Mouse (Mus musculus) urinary bladder, postnatal 25 days (tissue): ENCODE data around the gene Vmn1r76.

Source experiments
- DNase-seq: peaks from one replicate; pipeline ENCODE4 v3.0.0; 2022; ENCODE audit warnings: low spot score

Gene Vmn1r76

GRCm38 (mm10) chr7:11938113-11938512 is at the start of gene Vmn1r76:
Gene Vmn1r76 (minus strand): TSS chr7:11938213.
- no peak for DNase-seq

- no peak for DNase-seq
These were observed 34.6 kb upstream of the Vmn1r76 start for GRCm38 (mm10) chr7:11972611-11973010.

- DNase-seq: no peak
These were observed 10.0 kb upstream of the Vmn1r76 start for GRCm38 (mm10) chr7:11947991-11948390.

- no peak for DNase-seq
These were observed 63.7 kb downstream of the Vmn1r76 start, which contains the start of gene Vmn1r75 for GRCm38 (mm10) chr7:11874330-11874729. Gene Vmn1r75 (plus strand): TSS chr7:11874630.
